11 mouse cellular contexts compared by ENCODE assay signal in genomic region chr13:18949029-18949350, GRCm38 (mm10). TPM values are rescaled to one million over a fixed set of nuclear protein-coding genes. Genes with fewer than 3 reads are reported as not detected.
DNase-seq lines count a peak whose midpoint lies in the region; ATAC-seq lines count a peak whose summit lies in the region.
"Had no signal": no experiment of that assay in that cellular context is flagged by ENCODE, and none has a peak within 500 bp of the region (broad histone marks: within the 10 kb centered on the region; RNA-seq: fewer than 3 reads in every experiment).

No protein-coding gene starts in this region.

- no peak overlapping the region for H3K27ac ChIP-seq in heart, embryonic 12.5 days (ENCODE audit: poor library complexity, severe bottlenecking)
- H3K27ac ChIP-seq in brown adipose tissue, adult 24 weeks (replicated peaks; ENCODE audit: low read depth, low read length), result no peak overlapping the region
- H3K27ac ChIP-seq in hindbrain, embryonic 12.5 days, result peak overlapping the region; percentile 90; the same call in 1 of the 2 replicates
- H3K27ac ChIP-seq in midbrain, embryonic 11.5 days (ENCODE audit: low read depth, low read length), result no peak overlapping the region

- H3K4me3 ChIP-seq in heart, embryonic 12.5 days, result peak overlapping the region; percentile 82
- 0 out of 2 replicates have a peak overlapping the region, but pooled peaks have one; percentile 43 for H3K4me3 ChIP-seq in brown adipose tissue, adult 24 weeks (ENCODE audit: insufficient read depth, low read depth, low read length)
- peak overlapping the region; percentile 81 for H3K4me3 ChIP-seq in hindbrain, embryonic 12.5 days
- peak overlapping the region; percentile 77 for H3K4me3 ChIP-seq in midbrain, embryonic 11.5 days (ENCODE audit: low read depth, low read length)

- 0 out of 2 replicates have a peak, but pooled peaks cover 9% of the 10 kb centered on the region for H3K27me3 ChIP-seq in heart, embryonic 12.5 days (replicated peaks)
- H3K27me3 ChIP-seq in hindbrain, embryonic 12.5 days, result peaks cover 10% of the 10 kb centered on the region
- peaks cover 5% of the 10 kb centered on the region for H3K27me3 ChIP-seq in midbrain, embryonic 11.5 days (ENCODE audit: control insufficient read depth, insufficient read depth, low read length)

- ATAC-seq in heart, embryonic 12.5 days (ENCODE audit: insufficient number of reproducible peaks, low FRiP score), result no peak
- ATAC-seq in hindbrain, embryonic 12.5 days (ENCODE audit: low FRiP score), result peak; percentile 16; the same call in 1 of the 2 replicates
- ATAC-seq in midbrain, embryonic 11.5 days (ENCODE audit: low FRiP score), result peak; percentile 12
- ATAC-seq: CD4-positive, CD25-positive, alpha-beta regulatory T cell, adult 4 months had no signal

- intact Hi-C loops in heart, postnatal 14 days (cut with DNase I), result no loop called here

- WGBS in heart, embryonic 12.5 days, result 15% methylated on average over 5 of the region's 5 CpGs
- 7% methylated on average over 5 of the region's 5 CpGs for WGBS in hindbrain, embryonic 12.5 days
- WGBS in midbrain, embryonic 11.5 days, result 8% methylated on average over 5 of the region's 5 CpGs

- peak overlapping the region; percentile 85 for H3K4me2 ChIP-seq in heart, embryonic 12.5 days
- H3K4me2 ChIP-seq in hindbrain, embryonic 12.5 days (replicated peaks), result peak overlapping the region; percentile 86
- H3K4me2 ChIP-seq in midbrain, embryonic 11.5 days, result peak overlapping the region; percentile 68

- H3K9ac ChIP-seq in heart, embryonic 12.5 days, result peak overlapping the region; percentile 45
- peak overlapping the region; percentile 82 for H3K9ac ChIP-seq in hindbrain, embryonic 12.5 days
- peak overlapping the region; percentile 74 for H3K9ac ChIP-seq in midbrain, embryonic 11.5 days (ENCODE audit: low read length)

- H3K9me3 ChIP-seq in heart, embryonic 12.5 days (replicated peaks), result no peaks in the 10 kb centered on the region
- no peaks in the 10 kb centered on the region for H3K9me3 ChIP-seq in hindbrain, embryonic 12.5 days (replicated peaks)
- H3K9me3 ChIP-seq in midbrain, embryonic 11.5 days (ENCODE audit: control insufficient read depth, low read length), result no peaks in the 10 kb centered on the region

- H3K36me3 ChIP-seq in heart, embryonic 12.5 days, result no peaks in the 10 kb centered on the region
- no peaks in the 10 kb centered on the region for H3K36me3 ChIP-seq in hindbrain, embryonic 12.5 days
- no peaks in the 10 kb centered on the region for H3K36me3 ChIP-seq in midbrain, embryonic 11.5 days (ENCODE audit: control insufficient read depth, insufficient read depth, low read length)

- no peak for DNase-seq in heart, postnatal 14 days
- DNase-seq in midbrain, embryonic 11.5 days (ENCODE audit: low spot score, missing footprints), result peak; percentile 92
- no peak for DNase-seq in embryo, embryonic 9.5 days (ENCODE audit: extremely low spot score)
- DNase-seq in layer of hippocampus, adult 18-20 months (ENCODE audit: low spot score in 2 of 2), result no peak
- no peak for DNase-seq in spleen, adult 18-20 months
- DNase-seq: thymus, adult 18-20 months had no signal

- 0 out of 2 replicates have a peak, but pooled peaks cover 4% of the 10 kb centered on the region for H3K4me1 ChIP-seq in heart, embryonic 12.5 days (replicated peaks)
- no peaks in the 10 kb centered on the region; the same call in 1 of the 2 replicates for H3K4me1 ChIP-seq in brown adipose tissue, adult 24 weeks (ENCODE audit: control insufficient read depth, insufficient read depth, insufficient read length, low read length)
- H3K4me1 ChIP-seq in hindbrain, embryonic 12.5 days, result peaks cover 14% of the 10 kb centered on the region; the same call in 1 of the 2 replicates
- H3K4me1 ChIP-seq in midbrain, embryonic 11.5 days (ENCODE audit: control insufficient read depth, insufficient read depth, low read length), result peaks cover 4% of the 10 kb centered on the region; the same call in 1 of the 2 replicates

RNA-seq across cellular contexts. Expression of gene Amph, which starts 1.0 kb away (rescaled TPM):
- 1.6 TPM in 2 replicates for polyA plus RNA-seq in heart, embryonic 12.5 days (2016; fragmentation: Nextera tagmentation; extraction: Ambion mirVana)
- total RNA-seq in heart, postnatal 14 days (2021), result 1 to 10 TPM in 1 of 2 experiments, under 1 TPM in 1; 0.90 to 1.5 TPM
- 0.50 and 0.59 TPM in 2 replicates for polyA plus RNA-seq in brown adipose tissue, adult 24 weeks (2012; ENCODE audit: insufficient read depth, insufficient read length, missing spikeins)
- 17.3 and 17.4 TPM in 2 replicates for polyA plus RNA-seq in hindbrain, embryonic 12.5 days (2016; fragmentation: Nextera tagmentation; extraction: Ambion mirVana)
- 11.6 and 12.9 TPM in 2 replicates for polyA plus RNA-seq in midbrain, embryonic 11.5 days (2014; fragmentation: Nextera tagmentation; extraction: Ambion mirVana)
- total RNA-seq in layer of hippocampus, adult 18-20 months (2021), result 100 to 1,000 TPM; 235 to 240 TPM
- total RNA-seq: megakaryocyte-erythroid progenitor cell, adult 5-6 weeks had no signal
